Mouse (Mus musculus) C2C12 (cell line): ENCODE measurements around the gene Myb. TPM values are rescaled to one million over a fixed set of nuclear protein-coding genes. Genes with fewer than 3 reads are reported as not detected.

Experiments used
- H3K27me3 ChIP-seq: one replicate; pipeline ENCODE4 v1.6.1; 2011; ENCODE audit not compliant: control insufficient read depth, insufficient read depth, insufficient read length
- H3K36me3 ChIP-seq: one replicate; pipeline ENCODE4 v1.6.1; 2011; ENCODE audit not compliant: control insufficient read depth, insufficient read depth
- H3K4me3 ChIP-seq: one replicate; pipeline ENCODE4 v1.5.1; 2011; ENCODE audit warnings: mild to moderate bottlenecking, control low read depth; ENCODE audit not compliant: poor library complexity, insufficient read depth, severe bottlenecking
- H3K79me2 ChIP-seq: one replicate; pipeline ENCODE4 v1.6.1; 2011; ENCODE audit not compliant: control insufficient read depth, insufficient read depth
- H3K79me3 ChIP-seq: one replicate; pipeline ENCODE4 v1.6.1; 2011; ENCODE audit warnings: low read depth, control low read depth
- H3ac ChIP-seq: one replicate; pipeline ENCODE3; 2011; ENCODE audit warnings: low read depth; ENCODE audit not compliant: control insufficient read depth, insufficient read length
- CEBPB ChIP-seq: IDR thresholded peaks from one replicate; pipeline ENCODE4 v1.6.1; 2011; ENCODE audit warnings: low read depth, mild to moderate bottlenecking, control low read depth, moderate library complexity
- CTCF ChIP-seq: IDR thresholded peaks from one replicate; pipeline ENCODE4 v1.5.1; 2011; ENCODE audit not compliant: control insufficient read depth, insufficient read depth, insufficient read length
- FOSL1 ChIP-seq: IDR thresholded peaks from one replicate; pipeline ENCODE4 v1.8.0; 2011; ENCODE audit warnings: mild to moderate bottlenecking, low read length; ENCODE audit not compliant: poor library complexity, insufficient read depth, severe bottlenecking
- MAX ChIP-seq: IDR thresholded peaks from one replicate; pipeline ENCODE4 v1.6.1; 2011; ENCODE audit warnings: mild to moderate bottlenecking, control low read depth
- MYOD1 ChIP-seq: IDR thresholded peaks from one replicate; pipeline ENCODE4 v1.6.1; 2011; ENCODE audit warnings: low read depth; ENCODE audit not compliant: control insufficient read depth, insufficient read length
- MYOG ChIP-seq: IDR thresholded peaks from one replicate; pipeline ENCODE4 v1.6.1; 2011; ENCODE audit not compliant: control insufficient read depth, insufficient read length; ENCODE audit errors: extremely low read depth
- USF1 ChIP-seq: IDR thresholded peaks from one replicate; pipeline ENCODE4 v1.6.1; 2011; ENCODE audit warnings: low read depth, mild to moderate bottlenecking, control low read depth, moderate library complexity
- polyA plus RNA-seq: library from polyadenylated mRNA; unstranded; fragments of >200 nt; fragmentation: generic; extraction: Trizol; gene quantifications from one replicate; pipeline ENCODE4 v1.2.1, GENCODE M21; 2012; ENCODE audit warnings: missing spikeins

The Myb gene
- polyA plus RNA-seq, 1 experiment = 0.47 TPM

GRCm38 (mm10) chr10:21100646-21101249, 60.0 kb downstream of the Myb start:
- TF ChIP-seq USF1 = no peak
- Histone ChIP-seq H3K27me3 (no peaks in the 10 kb centered on the region), H3K4me3 (no peak overlapping the region), H3K36me3 (no peaks in the 10 kb centered on the region), H3K79me2 (no peaks in the 10 kb centered on the region), H3K79me3 (no peaks in the 10 kb centered on the region), H3ac (no peak overlapping the region)

- Histone ChIP-seq H3K36me3 (no peaks in the 10 kb centered on the region), H3K4me3 (no peak overlapping the region), H3K79me3 (no peaks in the 10 kb centered on the region), H3ac (no peak overlapping the region), H3K79me2 (no peaks in the 10 kb centered on the region), H3K27me3 (peaks cover 1% of the 10 kb centered on the region)
- TF ChIP-seq FOSL1 (no peak), MYOD1 (no peak), MAX (no peak), MYOG (no peak), CTCF (no peak), USF1 (no peak), CEBPB (no peak)
Measured at GRCm38 (mm10) chr10:21099515-21099914, 61.3 kb downstream of the Myb start.

GRCm38 (mm10) chr10:21095541-21095940, 65.2 kb downstream of the Myb start:
- TF ChIP-seq USF1 = no peak
- Histone ChIP-seq H3K27me3 (peaks cover 3% of the 10 kb centered on the region), H3ac (no peak overlapping the region), H3K79me2 (no peaks in the 10 kb centered on the region), H3K79me3 (no peaks in the 10 kb centered on the region), H3K36me3 (no peaks in the 10 kb centered on the region), H3K4me3 (no peak overlapping the region)

GRCm38 (mm10) chr10:21094896-21095295, 65.9 kb downstream of the Myb start:
- peaks cover 4% of the 10 kb centered on the region for H3K27me3 ChIP-seq
- no peak for TF ChIP-seq MYOG
- TF ChIP-seq CEBPB = no peak
- TF ChIP-seq FOSL1 = no peak
- no peak for TF ChIP-seq CTCF
- no peak for TF ChIP-seq MYOD1
- TF ChIP-seq USF1 = no peak
- no peak for TF ChIP-seq MAX
- no peaks in the 10 kb centered on the region for H3K79me2 ChIP-seq
- H3K79me3 ChIP-seq = no peaks in the 10 kb centered on the region
- no peak overlapping the region for H3K4me3 ChIP-seq
- H3ac ChIP-seq = no peak overlapping the region
- no peaks in the 10 kb centered on the region for H3K36me3 ChIP-seq

- Histone ChIP-seq H3K79me3 (no peaks in the 10 kb centered on the region), H3K79me2 (no peaks in the 10 kb centered on the region), H3ac (no peak overlapping the region), H3K36me3 (no peaks in the 10 kb centered on the region), H3K27me3 (peaks cover 8% of the 10 kb centered on the region), H3K4me3 (no peak overlapping the region)
- TF ChIP-seq MYOD1 (no peak), FOSL1 (no peak), CEBPB (no peak), MAX (no peak), USF1 (no peak), MYOG (no peak), CTCF (no peak)
Measured at GRCm38 (mm10) chr10:21093301-21093700, 67.5 kb downstream of the Myb start.

GRCm38 (mm10) chr10:21092501-21093270, 68.1 kb downstream of the Myb start:
- no peak overlapping the region for H3ac ChIP-seq
- H3K79me2 ChIP-seq = no peaks in the 10 kb centered on the region
- no peaks in the 10 kb centered on the region for H3K79me3 ChIP-seq
- no peaks in the 10 kb centered on the region for H3K36me3 ChIP-seq
- TF ChIP-seq MAX = no peak
- TF ChIP-seq MYOG = no peak
- no peak for TF ChIP-seq CEBPB
- no peak for TF ChIP-seq FOSL1
- TF ChIP-seq CTCF = no peak
- TF ChIP-seq MYOD1 = no peak
- no peak for TF ChIP-seq USF1
- peaks cover 8% of the 10 kb centered on the region for H3K27me3 ChIP-seq
- H3K4me3 ChIP-seq = no peak overlapping the region
